Mouse (Mus musculus): Measurements from ENCODE around the gene Srprb. TPM values are rescaled to one million over a fixed set of nuclear protein-coding genes. Genes with fewer than 3 reads are reported as not detected.

The Srprb gene
- polyA plus RNA-seq, 1 experiment from 2014 or later: 51.5 TPM

GRCm38 (mm10) chr9:103229037-103229867 is 27.3 kb upstream of the Srprb start:
- Histone ChIP-seq H3K9me3 (no peaks in the 10 kb centered on the region), H3K4me1 (replicated peaks) (peaks cover 15% of the 10 kb centered on the region), H3K4me2 (peak overlapping the region; percentile 52), H3K4me3 (no peak overlapping the region), H3K36me3 (no peaks in the 10 kb centered on the region), H3K9ac (no peak overlapping the region), H3K27ac (replicated peaks) (no peak overlapping the region), H3K27me3 (no peaks in the 10 kb centered on the region)
- no peak for ATAC-seq (ENCODE audit: low read depth)
- 82% methylated on average over 15 of the region's 15 CpGs for WGBS

- no peak overlapping the region for H3K4me2 ChIP-seq
- 80% methylated on average over 13 of the region's 13 CpGs for WGBS
Observed at GRCm38 (mm10) chr9:103228370-103229003, 26.6 kb upstream of the Srprb start.

GRCm38 (mm10) chr9:103227760-103228159 is 25.8 kb upstream of the Srprb start:
- no peak overlapping the region for H3K27ac ChIP-seq (replicated peaks)
- H3K27me3 ChIP-seq: no peaks in the 10 kb centered on the region
- H3K4me1 ChIP-seq (replicated peaks): peaks cover 15% of the 10 kb centered on the region
- WGBS: 87% methylated on average over 16 of the region's 16 CpGs
- no peak overlapping the region for H3K4me3 ChIP-seq
- H3K4me2 ChIP-seq: no peak overlapping the region
- no peaks in the 10 kb centered on the region for H3K36me3 ChIP-seq
- H3K9ac ChIP-seq: no peak overlapping the region
- no peak for ATAC-seq (ENCODE audit: low read depth)
- H3K9me3 ChIP-seq: no peaks in the 10 kb centered on the region

More at GRCm38 (mm10) chr9:103228370-103229003, 26.6 kb upstream of the Srprb start:
- no peaks in the 10 kb centered on the region for H3K27me3 ChIP-seq
- ATAC-seq (ENCODE audit: low read depth): no peak
- H3K36me3 ChIP-seq: no peaks in the 10 kb centered on the region
- no peak overlapping the region for H3K4me3 ChIP-seq
- no peak overlapping the region for H3K9ac ChIP-seq
- no peak overlapping the region for H3K27ac ChIP-seq (replicated peaks)
- H3K4me1 ChIP-seq (replicated peaks): peaks cover 15% of the 10 kb centered on the region
- H3K9me3 ChIP-seq: no peaks in the 10 kb centered on the region

- Histone ChIP-seq H3K36me3 (no peaks in the 10 kb centered on the region), H3K4me3 (no peak overlapping the region), H3K4me2 (no peak overlapping the region), H3K9ac (no peak overlapping the region), H3K27ac (replicated peaks) (no peak overlapping the region), H3K9me3 (no peaks in the 10 kb centered on the region), H3K4me1 (replicated peaks) (peaks cover 15% of the 10 kb centered on the region), H3K27me3 (no peaks in the 10 kb centered on the region)
- 91% methylated on average over 15 of the region's 15 CpGs for WGBS
- ATAC-seq (ENCODE audit: low read depth): no peak
Observed at GRCm38 (mm10) chr9:103226806-103227205, 24.9 kb upstream of the Srprb start.

- Histone ChIP-seq H3K4me3 (no peak overlapping the region), H3K27me3 (no peaks in the 10 kb centered on the region), H3K9ac (no peak overlapping the region), H3K4me1 (replicated peaks) (peaks cover 9% of the 10 kb centered on the region), H3K4me2 (no peak overlapping the region), H3K27ac (replicated peaks) (no peak overlapping the region), H3K9me3 (no peaks in the 10 kb centered on the region), H3K36me3 (no peaks in the 10 kb centered on the region)
- no peak for ATAC-seq (ENCODE audit: low read depth)
- WGBS: 59% methylated on average over 3 of the region's 3 CpGs
Observed at GRCm38 (mm10) chr9:103225464-103225863, 23.5 kb upstream of the Srprb start.

GRCm38 (mm10) chr9:103224721-103225120 is 22.8 kb upstream of the Srprb start:
- Histone ChIP-seq H3K27ac (replicated peaks) (no peak overlapping the region), H3K4me1 (replicated peaks) (peaks cover 1% of the 10 kb centered on the region; the same call in 1 of the 2 replicates), H3K4me2 (no peak overlapping the region), H3K27me3 (no peaks in the 10 kb centered on the region), H3K36me3 (no peaks in the 10 kb centered on the region), H3K9me3 (no peaks in the 10 kb centered on the region), H3K4me3 (no peak overlapping the region), H3K9ac (no peak overlapping the region)
- ATAC-seq (ENCODE audit: low read depth): no peak
- 93% methylated on average over 7 of the region's 7 CpGs for WGBS

GRCm38 (mm10) chr9:103214281-103214680 is 12.3 kb upstream of the Srprb start:
- peaks cover 3% of the 10 kb centered on the region for H3K4me1 ChIP-seq (replicated peaks)
- ATAC-seq (ENCODE audit: low read depth): no peak
- H3K36me3 ChIP-seq: no peaks in the 10 kb centered on the region
- H3K9ac ChIP-seq: no peak overlapping the region
- WGBS: 75% methylated on average over 6 of the region's 6 CpGs
- H3K27me3 ChIP-seq: no peaks in the 10 kb centered on the region
- no peaks in the 10 kb centered on the region for H3K9me3 ChIP-seq
- no peak overlapping the region for H3K4me3 ChIP-seq
- H3K4me2 ChIP-seq: no peak overlapping the region
- no peak overlapping the region for H3K27ac ChIP-seq (replicated peaks)

GRCm38 (mm10) chr9:103213631-103214030 is 11.7 kb upstream of the Srprb start:
- Histone ChIP-seq H3K4me3 (no peak overlapping the region), H3K4me2 (no peak overlapping the region), H3K36me3 (no peaks in the 10 kb centered on the region), H3K9me3 (no peaks in the 10 kb centered on the region), H3K4me1 (replicated peaks) (peaks cover 9% of the 10 kb centered on the region), H3K27ac (replicated peaks) (no peak overlapping the region), H3K27me3 (no peaks in the 10 kb centered on the region), H3K9ac (no peak overlapping the region)
- ATAC-seq (ENCODE audit: low read depth): no peak
- WGBS: 76% methylated on average over 2 of the region's 2 CpGs

- H3K27me3 ChIP-seq: no peaks in the 10 kb centered on the region
- H3K4me1 ChIP-seq (replicated peaks): peaks cover 13% of the 10 kb centered on the region
- no peaks in the 10 kb centered on the region for H3K9me3 ChIP-seq
- H3K9ac ChIP-seq: no peak overlapping the region
- H3K27ac ChIP-seq (replicated peaks): no peak overlapping the region
- H3K4me2 ChIP-seq: peak overlapping the region; percentile 28
- peak overlapping the region; percentile 8 for H3K4me3 ChIP-seq
- ATAC-seq (ENCODE audit: low read depth): no peak
- H3K36me3 ChIP-seq: no peaks in the 10 kb centered on the region
- WGBS: 71% methylated on average over 28 of the region's 28 CpGs
Observed at GRCm38 (mm10) chr9:103212654-103213420, 10.9 kb upstream of the Srprb start.

GRCm38 (mm10) chr9:103208802-103209423 is 7.0 kb upstream of the Srprb start:
- ATAC-seq (ENCODE audit: low read depth): peak; percentile 85
- no peaks in the 10 kb centered on the region for H3K27me3 ChIP-seq
- no peak overlapping the region for H3K9ac ChIP-seq
- H3K9me3 ChIP-seq: no peaks in the 10 kb centered on the region
- H3K27ac ChIP-seq (replicated peaks): peak overlapping the region; percentile 49
- no peak overlapping the region for H3K4me2 ChIP-seq
- no peaks in the 10 kb centered on the region for H3K36me3 ChIP-seq
- H3K4me3 ChIP-seq: no peak overlapping the region
- WGBS: 29% methylated on average over 6 of the region's 6 CpGs
- peaks cover 15% of the 10 kb centered on the region for H3K4me1 ChIP-seq (replicated peaks)

GRCm38 (mm10) chr9:103207846-103208245 is 5.9 kb upstream of the Srprb start:
- Histone ChIP-seq H3K9me3 (no peaks in the 10 kb centered on the region), H3K4me2 (peak overlapping the region; percentile 49), H3K27me3 (no peaks in the 10 kb centered on the region), H3K4me3 (peak overlapping the region; percentile 17), H3K36me3 (no peaks in the 10 kb centered on the region), H3K4me1 (replicated peaks) (peaks cover 15% of the 10 kb centered on the region), H3K27ac (replicated peaks) (no peak overlapping the region), H3K9ac (no peak overlapping the region)
- ATAC-seq (ENCODE audit: low read depth): peak; percentile 73
- 9% methylated on average over 16 of the region's 16 CpGs for WGBS

GRCm38 (mm10) chr9:103205786-103206185 is 3.8 kb upstream of the Srprb start:
- 93% methylated on average over 5 of the region's 5 CpGs for WGBS
- Histone ChIP-seq H3K9ac (no peak overlapping the region), H3K4me2 (no peak overlapping the region), H3K4me1 (replicated peaks) (peaks cover 19% of the 10 kb centered on the region), H3K27ac (replicated peaks) (no peak overlapping the region), H3K36me3 (no peaks in the 10 kb centered on the region), H3K4me3 (no peak overlapping the region), H3K27me3 (no peaks in the 10 kb centered on the region), H3K9me3 (no peaks in the 10 kb centered on the region)
- no peak for ATAC-seq (ENCODE audit: low read depth)

Measured in neural tube, embryonic 13.5 days (tissue).